Mouse (Mus musculus) kidney, embryonic 14.5 days (tissue): ENCODE measurements around the gene 2010111I01Rik. TPM values are rescaled to one million over a fixed set of nuclear protein-coding genes. Genes with fewer than 3 reads are reported as not detected.

Source experiments
- ATAC-seq: fragments of 200-750 bp; cut with Nextera tagmentation; 2 replicates; pipeline ENCODE4 v1.8.0; 2017; ENCODE audit warnings: moderate number of reproducible peaks, mild to moderate bottlenecking, moderate TSS enrichment, moderate library complexity; ENCODE audit not compliant: low FRiP score, low TSS enrichment
- H3K27ac ChIP-seq: fragments of 300-500 bp; sonication (generic); 2 replicates; pipeline ENCODE4 v1.5.1; 2014; ENCODE audit warnings: low read depth, mild to moderate bottlenecking, low read length, moderate library complexity, mixed read lengths
- H3K27me3 ChIP-seq: fragments of 300-500 bp; sonication (generic); 2 replicates; pipeline ENCODE4 v1.6.1; 2014; ENCODE audit warnings: mild to moderate bottlenecking, low read length; ENCODE audit not compliant: control insufficient read depth, insufficient read depth
- H3K36me3 ChIP-seq: fragments of 300-500 bp; sonication (generic); 2 replicates; pipeline ENCODE4 v1.6.1; 2014; ENCODE audit warnings: low read length, mixed read lengths; ENCODE audit not compliant: control insufficient read depth, insufficient read depth
- H3K4me1 ChIP-seq: fragments of 300-500 bp; sonication (generic); 2 replicates; pipeline ENCODE4 v1.6.1; 2014; ENCODE audit warnings: low read length, mixed read lengths; ENCODE audit not compliant: control insufficient read depth, insufficient read depth
- H3K4me2 ChIP-seq: fragments of 300-500 bp; sonication (generic); replicated peaks from 2 replicates; pipeline ENCODE4 v1.6.1; 2014; ENCODE audit warnings: low read depth, mild to moderate bottlenecking, low read length
- H3K4me3 ChIP-seq: fragments of 300-500 bp; sonication (generic); 2 replicates; pipeline ENCODE4 v1.5.1; 2014; ENCODE audit warnings: mild to moderate bottlenecking, low read length
- H3K9ac ChIP-seq: fragments of 300-500 bp; sonication (generic); 2 replicates; pipeline ENCODE4 v1.6.1; 2014; ENCODE audit warnings: low read depth, mild to moderate bottlenecking, low read length, moderate library complexity
- H3K9me3 ChIP-seq: fragments of 300-500 bp; sonication (generic); 2 replicates; pipeline ENCODE4 v1.6.1; 2016; ENCODE audit warnings: low read length; ENCODE audit not compliant: control insufficient read depth
- WGBS: fragments of 180-500 bp; shearing (Covaris S2); extraction: QIAGEN DNeasy Blood & Tissue Kit; methylation state at CpG from one replicate; pipeline ENCODE4 v1.1.7; 2014; 5-methylcytosine and 5-hydroxymethylcytosine counted together
- polyA plus RNA-seq: library from polyadenylated mRNA; unstranded; fragments of >200 nt; fragmentation: Nextera tagmentation; extraction: Ambion mirVana; gene quantifications from 2 replicates; pipeline ENCODE4 v1.2.1, GENCODE M21; 2014

The 2010111I01Rik gene
- polyA plus RNA-seq, 1 experiment from 2014 or later = 153 TPM

DNA sequence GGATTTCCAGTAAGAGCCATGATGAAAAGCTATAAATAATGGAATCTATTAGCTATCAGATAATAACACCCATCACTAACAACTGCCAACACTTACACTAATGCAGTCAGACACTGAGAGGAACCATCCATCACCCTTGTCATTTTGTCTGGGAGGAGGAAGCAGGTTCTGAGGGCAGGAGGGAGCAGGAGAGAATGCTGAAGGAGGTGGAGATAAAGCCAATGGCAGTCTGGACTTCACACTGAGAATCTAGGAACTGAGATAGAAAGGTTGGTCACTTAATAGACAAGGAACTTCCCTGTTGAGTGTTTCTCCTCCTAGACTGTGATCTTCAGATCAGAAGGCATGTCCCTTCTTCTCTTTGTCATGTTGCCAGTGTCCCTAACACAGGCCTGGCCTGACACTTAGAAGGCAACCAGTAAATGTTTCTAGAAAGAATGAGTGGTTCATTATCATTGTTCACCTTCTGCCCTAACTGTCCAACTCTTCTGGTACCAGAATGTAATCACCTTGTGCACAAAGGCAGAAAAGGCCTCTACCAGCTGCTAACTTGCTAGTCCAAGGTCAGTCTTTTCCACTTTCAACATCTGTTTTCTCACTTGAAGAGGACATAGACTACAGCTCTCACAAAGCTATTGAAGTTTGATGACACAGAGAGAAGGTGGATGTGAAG is 173.8 kb downstream of the 2010111I01Rik start:
- Histone ChIP-seq H3K27ac (no peak overlapping the region), H3K4me2 (no peak overlapping the region), H3K9ac (no peak overlapping the region), H3K27me3 (no peaks in the 10 kb centered on the region), H3K4me3 (no peak overlapping the region), H3K4me1 (no peaks in the 10 kb centered on the region), H3K9me3 (no peaks in the 10 kb centered on the region), H3K36me3 (no peaks in the 10 kb centered on the region)
- no peak for ATAC-seq

GRCm38 (mm10) chr13:63139463-63140226 is 175.0 kb downstream of the 2010111I01Rik start:
- H3K27ac ChIP-seq = no peak overlapping the region
- 84% methylated on average over 10 of the region's 10 CpGs for WGBS
- H3K4me2 ChIP-seq = no peak overlapping the region
- no peaks in the 10 kb centered on the region for H3K27me3 ChIP-seq
- no peaks in the 10 kb centered on the region for H3K36me3 ChIP-seq
- no peak overlapping the region for H3K9ac ChIP-seq
- no peaks in the 10 kb centered on the region for H3K9me3 ChIP-seq
- no peak overlapping the region for H3K4me3 ChIP-seq
- H3K4me1 ChIP-seq = no peaks in the 10 kb centered on the region
- no peak for ATAC-seq

DNA sequence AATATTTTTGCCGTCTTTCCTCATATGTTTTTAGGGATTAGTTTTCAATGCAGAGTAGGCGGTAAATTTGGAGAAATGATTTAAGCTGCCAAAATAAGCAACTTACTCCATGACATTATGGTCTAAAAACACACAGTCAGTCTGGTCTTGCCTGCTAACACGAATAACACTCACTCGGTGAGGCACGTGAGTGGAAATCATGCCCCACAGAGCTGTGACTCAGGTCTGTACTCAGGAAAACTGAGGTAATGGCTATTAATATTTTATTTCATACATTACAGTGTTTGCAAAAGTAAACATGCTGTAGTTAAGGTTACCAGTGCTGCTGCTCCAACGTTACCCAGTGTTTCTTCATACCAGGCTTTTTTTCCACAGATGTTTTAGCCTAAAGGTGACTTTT is 176.1 kb downstream of the 2010111I01Rik start:
- no peak overlapping the region for H3K27ac ChIP-seq
- no peak for ATAC-seq
- H3K4me2 ChIP-seq = no peak overlapping the region
- H3K4me1 ChIP-seq = no peaks in the 10 kb centered on the region
- no peak overlapping the region for H3K9ac ChIP-seq
- WGBS = 78% methylated on average over 6 of the region's 6 CpGs
- H3K4me3 ChIP-seq = no peak overlapping the region
- no peaks in the 10 kb centered on the region for H3K9me3 ChIP-seq
- H3K27me3 ChIP-seq = no peaks in the 10 kb centered on the region
- H3K36me3 ChIP-seq = no peaks in the 10 kb centered on the region

DNA sequence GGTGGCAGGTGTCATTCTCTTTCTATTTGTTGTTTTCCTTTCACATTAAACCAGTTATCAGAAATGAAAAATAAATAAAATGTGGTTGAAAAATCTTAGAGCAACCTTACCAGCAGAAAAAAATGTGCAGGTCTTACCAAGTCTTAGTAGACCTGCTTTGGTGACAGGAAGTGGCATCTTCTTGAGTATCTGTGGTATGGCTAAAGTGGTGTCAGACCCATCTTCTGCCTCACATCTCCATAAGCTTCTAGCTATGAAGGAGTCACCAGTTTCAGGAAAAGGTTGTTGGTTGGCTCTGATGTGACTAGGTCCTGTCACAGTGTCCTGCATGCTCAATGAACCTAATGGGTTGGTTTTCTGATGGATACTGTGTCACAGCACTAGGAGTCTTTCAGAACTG is 176.6 kb downstream of the 2010111I01Rik start:
- Histone ChIP-seq H3K4me2 (no peak overlapping the region), H3K27me3 (no peaks in the 10 kb centered on the region), H3K36me3 (no peaks in the 10 kb centered on the region), H3K9ac (no peak overlapping the region), H3K9me3 (no peaks in the 10 kb centered on the region), H3K4me1 (peaks cover 2% of the 10 kb centered on the region; the same call in 1 of the 2 replicates), H3K27ac (no peak overlapping the region), H3K4me3 (no peak overlapping the region)
- no peak for ATAC-seq

DNA sequence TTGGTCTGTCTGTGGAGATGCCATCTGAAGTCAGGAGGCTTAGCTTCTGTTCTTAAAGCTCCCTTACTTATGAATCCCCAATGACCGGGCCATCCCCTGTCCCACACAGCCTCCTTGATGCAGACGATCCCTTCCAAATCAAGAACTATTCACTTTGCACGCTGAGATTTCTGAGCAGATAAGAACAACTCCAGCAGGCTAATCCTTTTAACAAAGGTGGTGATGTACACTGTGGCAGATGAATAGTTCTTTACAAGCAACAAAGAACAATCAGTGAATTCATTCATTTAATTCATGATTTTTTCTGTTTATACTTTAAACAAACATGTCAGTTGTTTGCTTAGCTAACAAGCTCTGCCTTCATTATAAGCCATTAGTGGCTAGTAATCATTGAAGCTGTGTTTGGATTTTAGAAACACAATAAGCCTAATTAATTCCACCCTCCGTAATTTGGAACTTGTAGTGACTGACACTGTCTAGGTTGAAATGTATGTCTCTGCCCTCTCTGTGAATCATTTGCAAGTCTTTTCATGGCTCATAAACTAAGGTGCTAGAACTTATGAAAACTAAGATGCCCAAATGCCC is 182.0 kb downstream of the 2010111I01Rik start:
- Histone ChIP-seq H3K4me3 (no peak overlapping the region), H3K27ac (no peak overlapping the region), H3K9me3 (no peaks in the 10 kb centered on the region), H3K4me2 (no peak overlapping the region), H3K36me3 (no peaks in the 10 kb centered on the region), H3K27me3 (no peaks in the 10 kb centered on the region), H3K4me1 (peaks cover 12% of the 10 kb centered on the region; the same call in 1 of the 2 replicates), H3K9ac (no peak overlapping the region)
- no peak for ATAC-seq
- WGBS = 56% methylated on average over 4 of the region's 4 CpGs

GRCm38 (mm10) chr13:63148157-63148556 is 183.5 kb downstream of the 2010111I01Rik start:
- no peak for ATAC-seq
- H3K9me3 ChIP-seq = no peaks in the 10 kb centered on the region
- H3K27ac ChIP-seq = 0 out of 2 replicates have a peak overlapping the region, but pooled peaks have one; percentile 17
- H3K4me1 ChIP-seq = peaks cover 12% of the 10 kb centered on the region; the same call in 1 of the 2 replicates
- no peaks in the 10 kb centered on the region for H3K36me3 ChIP-seq
- no peak overlapping the region for H3K4me3 ChIP-seq
- 76% methylated on average over 1 of the region's 1 CpGs for WGBS
- no peaks in the 10 kb centered on the region for H3K27me3 ChIP-seq
- H3K4me2 ChIP-seq = no peak overlapping the region
- no peak overlapping the region for H3K9ac ChIP-seq

- no peak overlapping the region for H3K27ac ChIP-seq
- H3K4me1 ChIP-seq = peaks cover 14% of the 10 kb centered on the region; the same call in 1 of the 2 replicates
- H3K4me2 ChIP-seq = no peak overlapping the region
- WGBS = 40% methylated on average over 2 of the region's 2 CpGs
- H3K9ac ChIP-seq = no peak overlapping the region
- no peak for ATAC-seq
- H3K9me3 ChIP-seq = no peaks in the 10 kb centered on the region
- H3K36me3 ChIP-seq = no peaks in the 10 kb centered on the region
- no peaks in the 10 kb centered on the region for H3K27me3 ChIP-seq
- no peak overlapping the region for H3K4me3 ChIP-seq
These were observed 185.9 kb downstream of the 2010111I01Rik start for GRCm38 (mm10) chr13:63150470-63151020.

GRCm38 (mm10) chr13:63151028-63151738 is 186.5 kb downstream of the 2010111I01Rik start:
- Histone ChIP-seq H3K4me2 (no peak overlapping the region), H3K4me1 (peaks cover 13% of the 10 kb centered on the region; the same call in 1 of the 2 replicates), H3K9ac (no peak overlapping the region), H3K36me3 (no peaks in the 10 kb centered on the region), H3K4me3 (no peak overlapping the region), H3K27me3 (no peaks in the 10 kb centered on the region), H3K27ac (no peak overlapping the region), H3K9me3 (no peaks in the 10 kb centered on the region)
- no peak for ATAC-seq
- 84% methylated on average over 9 of the region's 9 CpGs for WGBS
